Mouse (Mus musculus): ENCODE results near the gene Tnni2. TPM values are rescaled to one million over a fixed set of nuclear protein-coding genes. Genes with fewer than 3 reads are reported as not detected.

Gene Tnni2
- polyA plus RNA-seq, 1 experiment, result 1.2 TPM

- no peak for TF ChIP-seq CTCF (IDR thresholded peaks at IDR 0.05; ENCODE audit: borderline replicate concordance, extremely low read depth, insufficient read depth, insufficient read length)
- no peak for TF ChIP-seq POLR2A (IDR thresholded peaks at IDR 0.05; ENCODE audit: borderline replicate concordance, extremely low read depth, insufficient read depth, insufficient read length, poor library complexity, severe bottlenecking)
- no peak for DNase-seq (ENCODE audit: low read depth)
Observed at GRCm38 (mm10) chr7:142476795-142477452, 35.3 kb downstream of the Tnni2 start.

- DNase-seq (ENCODE audit: low read depth), result no peak
- no peak for TF ChIP-seq POLR2A (IDR thresholded peaks at IDR 0.05; ENCODE audit: borderline replicate concordance, extremely low read depth, insufficient read depth, insufficient read length, poor library complexity, severe bottlenecking)
- no peak for TF ChIP-seq CTCF (IDR thresholded peaks at IDR 0.05; ENCODE audit: borderline replicate concordance, extremely low read depth, insufficient read depth, insufficient read length)
Observed at GRCm38 (mm10) chr7:142478001-142478400, 36.4 kb downstream of the Tnni2 start.

GRCm38 (mm10) chr7:142478574-142478973, 37.0 kb downstream of the Tnni2 start:
- TF ChIP-seq POLR2A (IDR thresholded peaks at IDR 0.05; ENCODE audit: borderline replicate concordance, extremely low read depth, insufficient read depth, insufficient read length, poor library complexity, severe bottlenecking) (no peak), CTCF (IDR thresholded peaks at IDR 0.05; ENCODE audit: borderline replicate concordance, extremely low read depth, insufficient read depth, insufficient read length) (no peak)
- no peak for DNase-seq (ENCODE audit: low read depth)

- no peak for TF ChIP-seq CTCF (IDR thresholded peaks at IDR 0.05; ENCODE audit: borderline replicate concordance, extremely low read depth, insufficient read depth, insufficient read length)
- no peak for TF ChIP-seq POLR2A (IDR thresholded peaks at IDR 0.05; ENCODE audit: borderline replicate concordance, extremely low read depth, insufficient read depth, insufficient read length, poor library complexity, severe bottlenecking)
- no peak for DNase-seq (ENCODE audit: low read depth)
Observed at GRCm38 (mm10) chr7:142479307-142479706, 37.7 kb downstream of the Tnni2 start.

GRCm38 (mm10) chr7:142479886-142480285, 38.3 kb downstream of the Tnni2 start:
- DNase-seq (ENCODE audit: low read depth), result no peak
- TF ChIP-seq POLR2A (IDR thresholded peaks at IDR 0.05; ENCODE audit: borderline replicate concordance, extremely low read depth, insufficient read depth, insufficient read length, poor library complexity, severe bottlenecking) (no peak), CTCF (IDR thresholded peaks at IDR 0.05; ENCODE audit: borderline replicate concordance, extremely low read depth, insufficient read depth, insufficient read length) (no peak)

GRCm38 (mm10) chr7:142480661-142481060, 39.1 kb downstream of the Tnni2 start:
- DNase-seq (ENCODE audit: low read depth), result no peak
- no peak for TF ChIP-seq POLR2A (IDR thresholded peaks at IDR 0.05; ENCODE audit: borderline replicate concordance, extremely low read depth, insufficient read depth, insufficient read length, poor library complexity, severe bottlenecking)

- peak; percentile 67 for DNase-seq (ENCODE audit: low read depth)
- TF ChIP-seq CTCF (IDR thresholded peaks at IDR 0.05; ENCODE audit: borderline replicate concordance, extremely low read depth, insufficient read depth, insufficient read length) (peak; percentile 75), POLR2A (IDR thresholded peaks at IDR 0.05; ENCODE audit: borderline replicate concordance, extremely low read depth, insufficient read depth, insufficient read length, poor library complexity, severe bottlenecking) (no peak)
Observed at GRCm38 (mm10) chr7:142481186-142481567, 39.6 kb downstream of the Tnni2 start.

- no peak for TF ChIP-seq POLR2A (IDR thresholded peaks at IDR 0.05; ENCODE audit: borderline replicate concordance, extremely low read depth, insufficient read depth, insufficient read length, poor library complexity, severe bottlenecking)
- TF ChIP-seq CTCF (IDR thresholded peaks at IDR 0.05; ENCODE audit: borderline replicate concordance, extremely low read depth, insufficient read depth, insufficient read length), result no peak
- peak; percentile 84 for DNase-seq (ENCODE audit: low read depth)
Observed at GRCm38 (mm10) chr7:142481568-142482255, 40.1 kb downstream of the Tnni2 start.

GRCm38 (mm10) chr7:142482256-142482609, 40.6 kb downstream of the Tnni2 start:
- peak; percentile 67 for DNase-seq (ENCODE audit: low read depth)
- TF ChIP-seq CTCF (IDR thresholded peaks at IDR 0.05; ENCODE audit: borderline replicate concordance, extremely low read depth, insufficient read depth, insufficient read length) (no peak), POLR2A (IDR thresholded peaks at IDR 0.05; ENCODE audit: borderline replicate concordance, extremely low read depth, insufficient read depth, insufficient read length, poor library complexity, severe bottlenecking) (no peak)

- DNase-seq (ENCODE audit: low read depth), result peak; percentile 58
- TF ChIP-seq CTCF (IDR thresholded peaks at IDR 0.05; ENCODE audit: borderline replicate concordance, extremely low read depth, insufficient read depth, insufficient read length), result no peak
- TF ChIP-seq POLR2A (IDR thresholded peaks at IDR 0.05; ENCODE audit: borderline replicate concordance, extremely low read depth, insufficient read depth, insufficient read length, poor library complexity, severe bottlenecking), result no peak
Observed at GRCm38 (mm10) chr7:142483136-142483535, 41.5 kb downstream of the Tnni2 start.

- no peak for DNase-seq (ENCODE audit: low read depth)
- TF ChIP-seq POLR2A (IDR thresholded peaks at IDR 0.05; ENCODE audit: borderline replicate concordance, extremely low read depth, insufficient read depth, insufficient read length, poor library complexity, severe bottlenecking), result no peak
Observed at GRCm38 (mm10) chr7:142484780-142485179, 43.2 kb downstream of the Tnni2 start.

GRCm38 (mm10) chr7:142486751-142487162, 45.1 kb downstream of the Tnni2 start:
- no peak for TF ChIP-seq CTCF (IDR thresholded peaks at IDR 0.05; ENCODE audit: borderline replicate concordance, extremely low read depth, insufficient read depth, insufficient read length)
- TF ChIP-seq POLR2A (IDR thresholded peaks at IDR 0.05; ENCODE audit: borderline replicate concordance, extremely low read depth, insufficient read depth, insufficient read length, poor library complexity, severe bottlenecking), result no peak
- no peak for DNase-seq (ENCODE audit: low read depth)

Data from brain, embryonic 14.5 days (tissue).